Mouse (Mus musculus) spleen, embryonic (tissue): ENCODE measurements around the gene Gm10563.
"Not testable (repeated sequence)": the region's sequence is repeated elsewhere in the genome, so short reads cannot be mapped to it uniquely, and the experiment has no call there.

ENCODE experiments used
- CTCF ChIA-PET: fragments of 350-600 bp; sonication (Branson Sonifier 250); formaldehyde crosslinking; loops from one replicate; lab custom pipeline; 2022; lab: Charles Lee

Gm10563 gene

DNA sequence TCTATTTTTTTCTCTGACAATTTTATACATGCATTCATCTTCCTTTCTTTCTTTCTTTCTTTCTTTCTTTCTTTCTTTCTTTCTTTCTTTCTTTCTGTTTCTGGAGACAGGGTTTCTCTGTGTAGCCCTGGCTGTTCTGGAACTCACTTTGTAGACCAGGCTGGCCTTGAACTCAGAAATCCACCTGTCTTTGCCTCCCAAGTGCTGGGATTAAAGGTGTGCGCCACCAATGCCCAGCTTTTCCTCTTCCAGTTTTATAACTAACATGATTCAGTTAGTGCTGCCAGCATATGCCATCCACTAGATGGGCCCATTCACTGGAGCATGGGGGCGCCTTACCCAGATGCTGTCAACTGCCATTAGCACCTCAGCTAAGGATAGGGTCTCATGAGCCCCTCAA, at the start of gene Gm10563:
Gene Gm10563, minus strand, starts transcription at position 101 of the 400 bp plus-strand sequence.
- CTCF ChIA-PET, result interaction anchor here (0.8 kb wide), 1 partner anchor 140 kb away, joined by 9 read pairs; no protein-coding TSS in a partner anchor

- CTCF ChIA-PET, result no interaction called here
These were observed 49.5 kb upstream of the Gm10563 start for GRCm38 (mm10) chr4:155694482-155695401.

GRCm38 (mm10) chr4:155694111-155694481, 48.9 kb upstream of the Gm10563 start, which contains the start of gene Fndc10:
Gene Fndc10, plus strand, starts transcription at chr4:155694342.
- CTCF ChIA-PET, result no interaction called here

DNA sequence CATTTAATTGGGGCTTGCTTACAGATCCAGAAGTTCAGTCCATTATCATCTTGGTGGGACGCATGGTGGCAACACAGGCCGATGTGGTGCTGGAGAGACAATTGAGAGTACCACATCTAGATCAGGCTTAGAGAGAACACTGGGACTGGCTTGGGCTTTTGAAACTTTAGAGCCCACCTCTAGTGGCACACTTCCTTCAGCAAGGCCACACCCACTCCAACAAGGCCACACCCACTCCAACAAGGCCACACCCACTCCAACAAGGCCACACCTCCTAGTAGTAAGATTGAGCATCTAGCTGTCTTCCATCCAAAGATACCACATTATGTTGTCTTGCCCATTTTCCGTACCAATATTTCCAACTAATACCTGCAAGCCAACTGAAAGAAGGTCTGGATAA, 47.2 kb upstream of the Gm10563 start:
- CTCF ChIA-PET, result no interaction called here

- CTCF ChIA-PET, result no interaction called here
These were observed 45.6 kb upstream of the Gm10563 start for GRCm38 (mm10) chr4:155690571-155691375.

- CTCF ChIA-PET, result not testable (repeated sequence)
These were observed 42.6 kb upstream of the Gm10563 start for GRCm38 (mm10) chr4:155687764-155688163.

GRCm38 (mm10) chr4:155683670-155684277, 38.6 kb upstream of the Gm10563 start:
- CTCF ChIA-PET, result interaction anchor here (0.7 kb wide), 1 partner anchor 26 kb away, joined by 4 read pairs; no protein-coding TSS in a partner anchor

DNA sequence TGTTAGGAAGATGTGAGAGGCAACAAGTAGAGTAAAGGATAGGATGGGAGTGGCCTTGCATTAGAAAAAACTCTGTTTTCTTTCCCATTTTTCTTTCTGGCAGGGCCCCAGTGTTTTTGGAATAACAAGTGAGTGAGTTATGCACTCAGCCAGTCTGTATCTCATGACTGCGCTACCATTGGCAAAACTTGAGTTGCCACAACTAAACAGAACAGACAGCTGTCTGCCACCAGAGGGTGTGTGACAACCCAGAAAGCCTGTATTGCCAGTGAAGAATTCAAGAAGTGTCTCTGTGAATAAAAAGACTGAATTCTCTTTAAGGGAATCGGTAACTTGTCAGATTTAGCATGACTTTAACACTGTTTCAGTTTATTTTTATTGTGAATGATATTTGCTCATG, 30.8 kb upstream of the Gm10563 start:
- CTCF ChIA-PET, result interaction anchor here (0.7 kb wide), 1 partner anchor 44 kb away, joined by 3 read pairs; no protein-coding TSS in a partner anchor

DNA sequence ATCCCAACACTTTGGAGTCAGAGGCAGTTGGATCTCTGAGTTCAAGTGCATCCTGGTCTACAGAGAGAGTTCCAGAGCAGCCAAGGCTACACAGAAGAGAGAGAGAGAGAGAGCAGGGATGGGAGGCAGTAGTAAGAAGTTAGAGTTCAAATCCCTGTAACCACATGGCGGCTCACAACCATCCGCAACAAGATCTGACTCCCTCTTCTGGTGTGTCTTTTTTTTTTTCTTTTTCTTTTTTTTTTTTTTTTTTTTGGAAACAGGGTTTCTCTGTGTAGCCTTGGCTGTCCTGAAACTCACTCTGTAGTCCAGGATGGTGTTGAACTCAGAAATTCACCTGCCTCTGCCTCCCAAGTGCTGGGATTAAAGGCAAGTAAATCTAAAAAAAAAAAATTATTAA, 26.9 kb upstream of the Gm10563 start:
- CTCF ChIA-PET, result no interaction called here

GRCm38 (mm10) chr4:155670236-155670635, 25.0 kb upstream of the Gm10563 start:
- CTCF ChIA-PET, result interaction anchor here (0.6 kb wide), 1 partner anchor 113 kb away, joined by 4 read pairs; no protein-coding TSS in a partner anchor

- CTCF ChIA-PET, result no interaction called here
These were observed 24.4 kb upstream of the Gm10563 start for GRCm38 (mm10) chr4:155669598-155670075.

- CTCF ChIA-PET, result interaction anchor here (0.6 to 1.1 kb wide), 2 partner anchors 15 to 67 kb away, joined by 3 read pairs; no protein-coding TSS in a partner anchor
These were observed 23.7 kb upstream of the Gm10563 start, which contains the start of gene Mib2 for GRCm38 (mm10) chr4:155668689-155669597. Gene Mib2, minus strand, starts transcription at chr4:155669198.

- CTCF ChIA-PET, result no interaction called here
These were observed 21.7 kb upstream of the Gm10563 start for GRCm38 (mm10) chr4:155666903-155667302.

- CTCF ChIA-PET, result no interaction called here
These were observed 15.4 kb upstream of the Gm10563 start for GRCm38 (mm10) chr4:155660641-155661040.

DNA sequence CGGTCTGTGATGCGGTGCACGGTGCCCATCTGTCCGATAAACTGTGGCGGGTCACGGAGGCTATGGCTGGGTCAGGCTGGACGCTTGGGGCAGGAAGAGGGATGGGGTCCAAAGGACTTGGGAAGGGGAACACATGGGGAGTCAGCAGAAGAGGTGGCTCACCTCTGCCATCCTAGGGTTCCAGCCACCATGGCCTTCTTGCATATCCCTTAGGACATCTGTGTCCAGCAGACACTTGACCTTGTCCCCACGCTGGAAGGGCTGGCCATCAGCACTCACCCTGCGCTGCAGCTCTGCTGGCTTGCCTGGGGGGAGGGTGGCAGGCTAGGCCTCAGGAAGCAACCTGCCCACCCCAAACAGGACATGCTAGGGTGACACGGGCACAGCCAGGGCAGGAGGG, 13.8 kb upstream of the Gm10563 start:
- CTCF ChIA-PET, result no interaction called here

DNA sequence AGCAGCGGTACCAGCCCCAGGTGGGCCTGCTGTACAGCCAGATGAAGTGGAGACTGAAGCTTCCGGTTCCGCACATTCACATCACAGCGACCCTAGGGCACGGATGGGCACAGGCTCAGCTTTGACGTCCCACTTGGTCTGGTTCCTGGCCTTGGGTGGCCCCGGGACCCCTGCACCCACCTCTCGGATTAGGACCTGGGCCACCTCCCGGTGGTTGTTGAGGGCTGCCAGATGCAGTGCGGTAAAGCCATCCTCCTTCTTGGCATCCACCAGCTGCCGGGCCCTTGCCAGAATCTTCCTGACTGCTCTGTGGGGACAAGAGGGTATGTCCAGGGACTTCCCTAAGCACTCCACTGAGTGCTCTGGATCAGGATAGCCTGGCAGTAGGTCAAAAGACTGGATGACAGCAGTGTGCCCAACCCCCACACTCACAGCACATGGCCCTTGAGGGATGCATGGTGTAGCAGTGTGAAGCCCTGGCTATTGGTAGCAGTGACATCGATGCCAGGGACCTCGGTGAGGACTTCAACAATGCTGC, 11.1 kb upstream of the Gm10563 start:
- CTCF ChIA-PET, result interaction anchor here (0.6 kb wide), 1 partner anchor 26 kb away, joined by 5 read pairs; no protein-coding TSS in a partner anchor

- CTCF ChIA-PET, result interaction anchor here (1.0 kb wide), 2 partner anchors 8 to 14 kb away, joined by 3 read pairs; partner anchors contain the start of gene Mib2
These were observed 9.5 kb upstream of the Gm10563 start for GRCm38 (mm10) chr4:155654456-155655298.

DNA sequence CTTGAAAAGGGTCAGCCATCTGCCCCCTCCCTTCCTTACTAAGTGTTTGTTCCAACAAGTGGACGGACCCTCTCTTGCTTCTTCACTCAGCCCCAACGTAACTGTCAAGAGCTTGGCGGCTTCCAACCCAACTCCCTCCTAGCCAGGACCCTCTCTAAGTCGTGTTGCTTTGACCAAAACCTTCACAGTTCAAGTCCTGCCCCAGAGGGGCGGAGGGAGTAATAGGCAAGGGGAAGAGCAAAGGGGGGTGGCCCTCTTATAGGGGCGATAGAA, 8.9 kb upstream of the Gm10563 start:
- CTCF ChIA-PET, result interaction anchor here (1.0 kb wide), 2 partner anchors 8 to 15 kb away, joined by 3 read pairs; partner anchors contain the start of gene Mib2
